Mouse (Mus musculus) liver, adult 2 months (tissue): ENCODE data around the gene Coro2b. TPM values are rescaled to one million over a fixed set of nuclear protein-coding genes. Genes with fewer than 3 reads are reported as not detected.
"Not testable (repeated sequence)": the region's sequence is repeated elsewhere in the genome, so short reads cannot be mapped to it uniquely, and the experiment has no call there.

ENCODE experiments used
- DNase-seq: peaks from one replicate; pipeline ENCODE4 v3.0.0-alpha.2; 2011; ENCODE audit warnings: low read depth, low spot score; ENCODE audit errors: extremely low read depth
- H3K27ac ChIP-seq: fragments of 200-500 bp; replicated peaks from 2 replicates; pipeline ENCODE4 v1.5.1; 2012; ENCODE audit warnings: low read depth, mild to moderate bottlenecking, control low read depth, inconsistent platforms, low read length; ENCODE audit not compliant: insufficient read depth
- H3K27me3 ChIP-seq: fragments of 200-500 bp; 2 replicates; pipeline ENCODE4 v1.6.1; 2012; ENCODE audit warnings: mild to moderate bottlenecking, moderate library complexity, low read length, inconsistent platforms; ENCODE audit not compliant: control insufficient read depth, insufficient read depth
- H3K36me3 ChIP-seq: fragments of 200-500 bp; 2 replicates; pipeline ENCODE4 v1.6.1; 2012; ENCODE audit warnings: low read length, inconsistent platforms; ENCODE audit not compliant: control insufficient read depth, insufficient read depth
- H3K4me1 ChIP-seq: fragments of 200-500 bp; 2 replicates; pipeline ENCODE4 v1.6.1; 2011; ENCODE audit warnings: low read length; ENCODE audit not compliant: control insufficient read depth, insufficient read depth
- H3K4me3 ChIP-seq: fragments of 200-500 bp; 2 replicates; pipeline ENCODE4 v1.5.1; 2011; ENCODE audit warnings: low read depth, mild to moderate bottlenecking, control low read depth, low read length, moderate library complexity; ENCODE audit not compliant: insufficient read depth
- H3K79me2 ChIP-seq: fragments of 200-500 bp; 2 replicates; pipeline ENCODE4 v1.6.1; 2012; ENCODE audit warnings: inconsistent platforms, mild to moderate bottlenecking, low read length, moderate library complexity; ENCODE audit not compliant: control insufficient read depth, insufficient read depth
- H3K9ac ChIP-seq: fragments of 200-500 bp; 2 replicates; pipeline ENCODE4 v1.6.1; 2012; ENCODE audit warnings: low read depth, mild to moderate bottlenecking, control low read depth, inconsistent platforms, low read length
- CTCF ChIP-seq: fragments of 200-500 bp; IDR thresholded peaks from 2 replicates; pipeline ENCODE4 v1.5.1; 2011; ENCODE audit warnings: low read depth, low read length, control low read depth
- POLR2A ChIP-seq: fragments of 200-500 bp; IDR thresholded peaks from 2 replicates; pipeline ENCODE4 v1.6.1; 2011; ENCODE audit warnings: low read length, control low read depth; ENCODE audit not compliant: insufficient read depth; ENCODE audit errors: extremely low read depth
- WGBS: fragments of 180-500 bp; shearing (Covaris S2); methylation state at CpG from one replicate; pipeline ENCODE4 v1.1.7; 2018; 5-methylcytosine and 5-hydroxymethylcytosine counted together
- polyA plus RNA-seq: library from polyadenylated mRNA; depleted of rRNA; stranded (reverse); fragments of >200 nt; gene quantifications from 2 replicates; pipeline ENCODE4 v1.2.3, GENCODE M21; 2012
- total RNA-seq: library from RNA; depleted of rRNA; stranded (reverse); fragments of >200 nt; gene quantifications from 2 replicates; pipeline ENCODE4 v1.2.3, GENCODE M21; 2014

Coro2b gene
- total and polyA plus RNA-seq, 2 experiments: 1.5 to 2.7 TPM

DNA sequence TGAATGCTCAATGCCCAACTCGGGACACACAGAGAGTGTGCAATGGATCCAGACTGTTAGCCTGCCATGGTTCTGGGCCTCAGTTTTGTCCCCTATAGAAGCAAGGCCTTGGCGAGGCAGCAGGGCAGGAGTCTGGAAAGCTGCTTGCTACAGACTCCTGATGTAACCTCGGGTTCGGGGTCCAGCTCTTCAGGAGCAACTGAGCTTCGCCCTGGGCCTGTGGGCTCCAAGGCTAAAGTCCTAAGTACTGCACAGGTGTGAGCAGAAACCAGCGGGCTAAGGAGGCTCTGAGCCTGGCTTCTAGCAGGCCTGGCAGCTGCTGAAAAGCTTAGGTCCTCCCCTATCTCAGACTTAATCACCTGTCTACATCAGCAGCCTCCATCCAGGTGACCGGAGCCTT, 86.0 kb downstream of the Coro2b start:
- Histone ChIP-seq H3K27me3 (no peaks in the 10 kb centered on the region), H3K4me1 (peaks cover 7% of the 10 kb centered on the region), H3K4me3 (no peak overlapping the region), H3K9ac (no peak overlapping the region), H3K79me2 (no peaks in the 10 kb centered on the region), H3K27ac (no peak overlapping the region), H3K36me3 (no peaks in the 10 kb centered on the region)
- DNase-seq: peak; percentile 16
- WGBS: 80% methylated on average over 7 of the region's 7 CpGs
- TF ChIP-seq CTCF (no peak), POLR2A (no peak)

DNA sequence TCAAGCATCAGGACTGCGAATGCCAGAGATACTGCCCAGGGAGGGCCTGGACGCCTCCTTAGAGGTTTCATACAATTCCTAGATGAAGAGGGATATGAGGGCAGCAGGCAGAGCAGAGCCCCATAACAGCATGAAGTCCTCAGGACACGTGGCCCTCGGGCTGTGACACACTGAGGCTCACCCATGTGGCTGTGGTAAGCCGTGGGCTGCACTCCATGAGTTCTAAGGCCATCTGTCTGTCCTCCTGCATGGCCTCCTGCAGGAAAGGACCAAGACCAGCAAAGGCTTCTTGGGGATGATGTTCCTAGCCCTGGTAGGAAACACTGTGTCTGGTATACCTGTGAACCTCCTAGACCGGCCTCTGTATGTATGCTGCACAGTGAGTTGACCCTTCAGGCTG, 86.5 kb downstream of the Coro2b start:
- no peaks in the 10 kb centered on the region for H3K27me3 ChIP-seq
- H3K79me2 ChIP-seq: no peaks in the 10 kb centered on the region
- H3K36me3 ChIP-seq: no peaks in the 10 kb centered on the region
- H3K9ac ChIP-seq: no peak overlapping the region
- WGBS: 92% methylated on average over 6 of the region's 6 CpGs
- TF ChIP-seq POLR2A (no peak), CTCF (no peak)
- H3K27ac ChIP-seq: no peak overlapping the region
- no peak overlapping the region for H3K4me3 ChIP-seq
- DNase-seq: no peak
- H3K4me1 ChIP-seq: peaks cover 2% of the 10 kb centered on the region

DNA sequence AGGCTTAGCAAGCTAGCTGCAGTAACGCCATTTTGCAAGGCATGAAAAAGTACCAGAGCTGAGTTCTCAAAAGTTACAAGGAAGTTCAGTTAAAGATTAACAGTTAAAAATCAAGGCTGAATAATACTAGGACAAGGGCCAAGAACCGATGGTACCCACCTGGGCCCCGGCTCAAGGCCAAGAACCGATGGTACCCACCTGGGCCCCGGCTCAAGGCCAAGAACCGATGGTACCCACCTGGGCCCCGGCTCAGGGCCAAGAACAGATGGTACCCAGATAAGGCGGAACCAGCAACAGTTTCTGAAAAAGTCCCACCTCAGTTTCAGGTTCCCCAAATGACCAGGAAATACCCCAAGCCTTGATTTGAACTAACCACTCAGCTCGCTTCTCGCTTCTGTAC, 89.5 kb downstream of the Coro2b start:
- H3K27ac ChIP-seq, H3K27me3 ChIP-seq, H3K4me3 ChIP-seq, H3K79me2 ChIP-seq, H3K9ac ChIP-seq, DNase-seq, H3K4me1 ChIP-seq, H3K36me3 ChIP-seq: not testable (repeated sequence)
- WGBS: 90% methylated on average over 6 of the region's 10 CpGs

DNA sequence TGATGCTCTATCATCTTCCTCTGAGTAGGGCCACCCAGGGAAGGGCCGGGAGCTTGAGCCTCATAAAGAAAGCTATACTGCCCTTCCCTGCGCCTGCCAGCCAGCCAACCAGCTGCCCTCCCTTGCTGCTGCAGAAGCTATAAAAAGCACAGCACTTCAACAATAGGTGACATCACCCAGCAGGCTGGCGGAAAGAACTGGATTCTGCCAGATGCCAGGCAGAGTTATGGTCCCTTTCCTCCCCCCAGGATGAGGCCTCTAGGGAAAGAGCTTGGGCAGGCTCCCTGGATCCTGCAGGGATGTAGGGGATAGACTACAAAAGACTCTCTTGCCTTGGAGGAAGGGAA, 98.1 kb downstream of the Coro2b start:
- Histone ChIP-seq H3K27me3 (no peaks in the 10 kb centered on the region), H3K4me1 (peaks cover 5% of the 10 kb centered on the region; the same call in 1 of the 2 replicates), H3K9ac (no peak overlapping the region), H3K27ac (no peak overlapping the region; the same call in 1 of the 2 replicates), H3K36me3 (no peaks in the 10 kb centered on the region), H3K4me3 (no peak overlapping the region), H3K79me2 (no peaks in the 10 kb centered on the region)
- no peak for DNase-seq
- WGBS: 85% methylated on average over 3 of the region's 3 CpGs
- TF ChIP-seq POLR2A (no peak), CTCF (no peak)

DNA sequence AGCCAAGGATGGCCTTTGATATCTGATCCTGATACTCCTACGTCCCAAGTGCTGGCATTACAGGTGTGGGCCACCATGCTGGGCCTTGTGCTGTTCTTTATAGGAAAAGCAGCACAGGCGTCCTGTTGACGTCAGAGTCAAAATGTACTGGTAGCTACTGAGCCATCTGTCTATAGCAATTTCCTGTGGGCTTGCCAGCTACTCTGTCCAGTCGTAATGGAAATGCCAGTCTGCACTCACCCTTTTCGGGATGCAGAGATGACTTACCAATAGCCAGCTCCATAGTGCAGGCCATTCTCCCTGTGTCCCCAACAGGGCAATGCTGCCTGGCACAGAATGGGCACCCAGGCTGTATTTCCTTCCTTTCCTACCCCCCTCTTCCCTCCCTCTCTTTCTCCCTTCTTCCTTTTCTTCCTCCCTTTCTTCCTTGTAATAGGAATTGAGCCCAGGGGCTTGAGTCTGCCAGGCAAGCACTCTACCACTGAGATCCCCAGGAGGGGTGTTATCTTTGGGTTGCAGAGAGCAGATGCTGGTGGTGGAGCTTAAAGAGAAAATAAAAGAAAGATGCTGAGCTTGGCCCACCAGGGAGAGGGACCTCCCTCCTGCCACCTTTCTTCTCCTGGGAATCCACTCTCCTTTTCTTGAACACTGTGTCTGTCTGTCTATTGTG, 98.6 kb downstream of the Coro2b start:
- WGBS: 86% methylated on average over 5 of the region's 5 CpGs
- DNase-seq: no peak
- H3K36me3 ChIP-seq: no peaks in the 10 kb centered on the region
- H3K79me2 ChIP-seq: no peaks in the 10 kb centered on the region
- H3K27ac ChIP-seq: no peak overlapping the region
- no peaks in the 10 kb centered on the region for H3K27me3 ChIP-seq
- H3K9ac ChIP-seq: no peak overlapping the region
- no peak for TF ChIP-seq POLR2A
- no peak for TF ChIP-seq CTCF
- no peak overlapping the region for H3K4me3 ChIP-seq
- peaks cover 5% of the 10 kb centered on the region; the same call in 1 of the 2 replicates for H3K4me1 ChIP-seq

DNA sequence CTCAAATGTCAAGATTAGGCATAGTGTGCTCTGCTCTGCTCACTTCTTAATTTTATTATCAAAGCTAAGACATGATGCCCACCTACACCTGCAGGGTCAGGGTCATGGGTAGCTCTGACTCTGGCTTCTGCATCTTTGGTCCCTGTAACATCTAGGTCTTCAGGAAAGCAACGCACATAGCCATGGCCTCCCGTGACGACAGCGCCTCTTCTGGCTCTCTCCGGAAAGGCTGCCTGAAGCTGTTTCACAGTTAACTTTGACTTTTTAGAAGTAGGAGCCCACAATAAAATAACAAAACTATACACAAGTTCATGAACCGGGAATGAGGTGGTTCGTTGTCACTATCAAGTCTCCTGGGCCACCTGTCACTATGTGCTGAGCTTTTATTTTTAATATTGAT, 99.4 kb downstream of the Coro2b start:
- Histone ChIP-seq H3K4me3 (no peak overlapping the region), H3K27ac (no peak overlapping the region), H3K79me2 (no peaks in the 10 kb centered on the region), H3K4me1 (peaks cover 5% of the 10 kb centered on the region; the same call in 1 of the 2 replicates), H3K27me3 (no peaks in the 10 kb centered on the region), H3K9ac (no peak overlapping the region), H3K36me3 (no peaks in the 10 kb centered on the region)
- 92% methylated on average over 7 of the region's 7 CpGs for WGBS
- TF ChIP-seq POLR2A (no peak), CTCF (no peak)
- no peak for DNase-seq
